Mouse (Mus musculus) ES-E14 (cell line): Measurements from ENCODE around the gene Morf4l1. TPM values are rescaled to one million over a fixed set of nuclear protein-coding genes. Genes with fewer than 3 reads are reported as not detected.

Experiments used
- DNase-seq: peaks from one replicate; pipeline ENCODE4 v3.0.0-alpha.2; 2013; ENCODE audit warnings: low read depth, low spot score
- H3K27ac ChIP-seq: 2 replicates; pipeline ENCODE4 v1.5.1; 2012; ENCODE audit warnings: low read depth, mild to moderate bottlenecking, low read length, moderate library complexity, mixed read lengths; ENCODE audit not compliant: poor library complexity, insufficient read depth, severe bottlenecking
- H3K36me3 ChIP-seq: 2 replicates; pipeline ENCODE4 v1.6.1; 2012; ENCODE audit warnings: mild to moderate bottlenecking, low read length, moderate library complexity, mixed read lengths; ENCODE audit not compliant: control insufficient read depth, poor library complexity, insufficient read depth, severe bottlenecking
- H3K4me1 ChIP-seq, 2 experiments: fragments of 150-350 bp in 1 of 2; sonication (generic) in 1 of 2; 2 replicates each; pipeline ENCODE4 v1.6.1; 2012; ENCODE audit warnings: low read length in 2 of 2, mild to moderate bottlenecking in 1 of 2, mixed read lengths in 1 of 2; ENCODE audit not compliant: control insufficient read depth in 2 of 2, insufficient read depth in 2 of 2, poor library complexity in 1 of 2
- H3K4me3 ChIP-seq, 2 experiments: fragments of 150-350 bp in 1 of 2; sonication (generic) in 1 of 2; 2 replicates each; pipeline ENCODE4 v1.5.1; 2012; ENCODE audit warnings: low read length in 2 of 2, low read depth in 1 of 2, mild to moderate bottlenecking in 1 of 2, mixed read lengths in 1 of 2; ENCODE audit not compliant: insufficient read depth in 1 of 2, poor library complexity in 1 of 2, severe bottlenecking in 1 of 2
- H3K9ac ChIP-seq: 2 replicates; pipeline ENCODE4 v1.6.1; 2012; ENCODE audit warnings: low read depth, mild to moderate bottlenecking, low read length, mixed read lengths; ENCODE audit not compliant: poor library complexity, insufficient read depth, severe bottlenecking
- H3K9me3 ChIP-seq: fragments of 150-350 bp; sonication (generic); 2 replicates; pipeline ENCODE4 v1.6.1; 2012; ENCODE audit warnings: low read depth, mild to moderate bottlenecking, low read length; ENCODE audit not compliant: control insufficient read depth, insufficient read depth
- CHD2 ChIP-seq: IDR thresholded peaks from 2 replicates; pipeline ENCODE4 v1.6.1; 2014; ENCODE audit warnings: mild to moderate bottlenecking, low read depth, low read length, inconsistent platforms
- HCFC1 ChIP-seq: IDR thresholded peaks from 2 replicates; pipeline ENCODE4 v1.6.1; 2012; ENCODE audit warnings: low read length, inconsistent platforms, borderline replicate concordance; ENCODE audit not compliant: insufficient read depth
- MAFK ChIP-seq: IDR thresholded peaks from 2 replicates; pipeline ENCODE4 v1.6.1; 2014; ENCODE audit warnings: mild to moderate bottlenecking, low read depth, low read length, inconsistent platforms; ENCODE audit not compliant: insufficient read depth
- ZC3H11A ChIP-seq: IDR thresholded peaks from 2 replicates; pipeline ENCODE4 v1.6.1; 2012; ENCODE audit warnings: low read depth, mild to moderate bottlenecking, inconsistent platforms, low read length, borderline replicate concordance
- ZNF384 ChIP-seq: IDR thresholded peaks from 2 replicates; pipeline ENCODE4 v1.6.1; 2012; ENCODE audit warnings: low read depth, low read length, inconsistent platforms
- in situ Hi-C, 2 experiments: fragments of 600-800 bp; cut with MboI; formaldehyde crosslinking; loops; one replicate each; pipeline ENCODE4 v1.15.1; 2025; ENCODE audit warnings: low sequenced_read_pairs in 2 of 2, inconsistent platforms in 1 of 2; ENCODE audit not compliant: unreplicated experiment in 2 of 2
- total RNA-seq: library from RNA; depleted of rRNA; stranded (reverse); fragments of 300-350 nt; gene quantifications from 2 replicates; pipeline ENCODE4 v1.2.3, GENCODE M21; 2012

The Morf4l1 gene
- total RNA-seq, 1 experiment, result 201 TPM

DNA sequence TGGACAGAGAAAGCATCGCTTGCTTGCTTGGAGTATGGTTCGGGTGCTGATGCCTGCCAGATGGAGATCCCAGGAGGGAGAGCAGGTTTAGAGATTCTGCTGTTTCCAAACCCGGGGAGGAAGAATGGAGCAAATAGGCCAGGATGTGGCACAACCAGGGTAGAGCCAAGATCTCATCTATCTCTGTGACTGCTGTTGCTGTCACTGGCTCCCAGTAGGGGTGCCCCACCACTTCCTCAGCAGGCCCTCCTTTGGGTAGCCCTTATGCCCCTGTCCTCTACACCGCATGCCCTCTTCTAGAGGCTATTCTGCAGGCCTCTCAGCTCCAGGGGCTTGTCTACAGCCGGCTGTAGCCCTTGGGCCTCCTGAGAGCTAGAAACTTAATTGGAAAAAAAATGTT lies 38.4 kb downstream of the Morf4l1 start:
- H3K9me3 ChIP-seq, result no peaks in the 10 kb centered on the region
- no peaks in the 10 kb centered on the region for H3K36me3 ChIP-seq
- in situ Hi-C loops, result loop anchor here in 1 of 2 experiments (25.0 kb wide), 1 partner anchor 1614 kb away; the partner anchor contains the start of gene Gm20537
- H3K4me1 ChIP-seq, result no peaks in the 10 kb centered on the region
- TF ChIP-seq ZC3H11A (no peak), ZNF384 (no peak), CHD2 (no peak), MAFK (no peak), HCFC1 (no peak)
- no peak for DNase-seq
- H3K27ac ChIP-seq, result no peak overlapping the region
- H3K9ac ChIP-seq, result no peak overlapping the region
- no peak overlapping the region for H3K4me3 ChIP-seq

DNA sequence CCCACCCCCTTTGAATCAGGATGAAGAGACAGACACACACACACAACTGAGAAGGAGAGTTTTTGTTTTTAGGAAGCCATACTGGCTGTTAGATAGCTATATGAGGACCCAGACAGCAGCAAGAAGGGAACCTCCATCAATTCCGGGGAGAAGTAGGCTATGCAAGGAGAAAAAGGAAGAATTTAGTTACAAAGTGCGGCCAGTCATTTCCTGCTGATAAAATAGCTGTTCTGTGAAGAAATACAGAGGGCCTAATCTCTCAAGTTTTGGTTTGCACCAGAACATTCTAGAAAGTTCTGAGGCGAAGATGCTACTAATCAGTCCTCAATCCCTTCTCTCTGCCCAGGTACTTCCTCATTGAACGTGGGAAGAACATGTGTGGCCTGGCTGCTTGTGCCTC lies 39.2 kb downstream of the Morf4l1 start:
- in situ Hi-C loops, result loop anchor here in 1 of 2 experiments (25.0 kb wide), 1 partner anchor 1613 kb away; the partner anchor contains the start of gene Gm20537
- DNase-seq, result no peak
- H3K9me3 ChIP-seq, result no peaks in the 10 kb centered on the region
- no peak for TF ChIP-seq ZNF384
- TF ChIP-seq ZC3H11A, result no peak
- no peak for TF ChIP-seq CHD2
- no peak for TF ChIP-seq HCFC1
- no peak for TF ChIP-seq MAFK
- H3K36me3 ChIP-seq, result no peaks in the 10 kb centered on the region
- H3K4me1 ChIP-seq, result no peaks in the 10 kb centered on the region
- no peak overlapping the region for H3K4me3 ChIP-seq
- H3K27ac ChIP-seq, result no peak overlapping the region
- H3K9ac ChIP-seq, result no peak overlapping the region

DNA sequence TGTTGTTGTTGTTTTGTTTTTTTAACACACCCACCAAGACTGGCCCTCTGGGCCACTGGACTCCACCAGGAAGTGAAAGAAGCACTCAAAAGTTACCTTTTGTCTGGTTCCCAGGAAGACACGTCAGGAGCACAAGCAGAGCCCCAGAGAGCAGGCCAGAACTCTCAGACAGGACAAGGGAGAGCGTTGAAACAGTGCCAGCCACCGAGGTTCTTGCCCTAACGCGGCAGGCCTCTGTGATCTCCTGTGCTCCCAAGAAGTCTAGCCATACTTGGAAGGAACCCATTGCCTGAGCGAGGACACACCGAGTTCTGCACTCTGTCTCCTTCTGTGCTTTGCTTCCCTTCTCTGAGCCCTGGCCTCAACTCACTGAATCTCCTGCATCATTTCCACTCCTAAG lies 44.4 kb downstream of the Morf4l1 start:
- no peak overlapping the region for H3K4me3 ChIP-seq
- H3K9me3 ChIP-seq, result no peaks in the 10 kb centered on the region
- no peaks in the 10 kb centered on the region for H3K36me3 ChIP-seq
- H3K9ac ChIP-seq, result no peak overlapping the region
- no peak overlapping the region for H3K27ac ChIP-seq
- no peak for TF ChIP-seq CHD2
- no peak for TF ChIP-seq HCFC1
- no peak for TF ChIP-seq ZC3H11A
- TF ChIP-seq ZNF384, result no peak
- no peak for TF ChIP-seq MAFK
- DNase-seq, result no peak
- in situ Hi-C loops, result no loop called here
- no peaks in the 10 kb centered on the region for H3K4me1 ChIP-seq

DNA sequence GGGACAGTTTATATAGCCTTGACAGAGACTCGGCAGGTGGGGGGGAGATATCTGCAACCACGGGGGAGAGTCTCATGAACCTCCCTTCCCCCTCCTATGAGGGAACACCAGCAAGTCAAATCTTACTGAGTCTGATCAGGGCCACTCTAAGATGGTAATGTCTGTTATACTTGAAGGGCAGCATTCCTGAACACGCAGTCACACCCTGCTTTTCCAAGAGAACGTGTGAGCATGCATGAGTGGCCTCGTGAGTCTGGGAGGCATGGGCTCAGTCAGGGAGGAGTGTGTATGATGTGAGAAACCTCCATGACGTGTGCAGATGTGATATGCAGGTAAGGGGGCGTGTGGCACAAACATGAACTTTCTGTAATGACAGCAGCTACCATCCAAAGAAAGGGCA lies 45.1 kb downstream of the Morf4l1 start:
- Histone ChIP-seq H3K9ac (no peak overlapping the region), H3K9me3 (no peaks in the 10 kb centered on the region), H3K36me3 (no peaks in the 10 kb centered on the region), H3K4me1 (no peaks in the 10 kb centered on the region), H3K4me3 (no peak overlapping the region), H3K27ac (no peak overlapping the region)
- TF ChIP-seq ZC3H11A (no peak), CHD2 (no peak), HCFC1 (no peak), ZNF384 (no peak), MAFK (no peak)
- no peak for DNase-seq
- in situ Hi-C loops, result no loop called here

DNA sequence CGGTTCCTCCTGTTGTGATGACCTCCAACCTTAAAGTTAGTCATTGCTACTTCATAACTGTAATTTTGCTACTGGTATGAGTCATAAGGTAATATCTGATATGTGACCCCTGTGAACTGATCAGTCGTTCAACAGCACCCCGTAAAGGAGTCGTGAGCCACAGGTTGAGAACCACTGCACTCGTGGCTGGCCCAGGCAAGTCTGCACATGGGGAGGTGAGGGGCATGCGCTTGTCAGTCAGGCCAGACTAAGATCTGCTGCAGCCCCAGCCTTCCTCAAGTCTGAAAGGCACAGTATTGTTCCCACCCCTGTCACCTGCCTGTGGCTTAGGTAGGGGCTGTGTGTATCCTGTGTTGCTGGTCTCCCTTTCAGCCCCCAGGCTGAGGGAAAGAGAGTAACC lies 45.8 kb downstream of the Morf4l1 start:
- no peak for DNase-seq
- in situ Hi-C loops, result no loop called here
- TF ChIP-seq ZC3H11A, result no peak
- no peak for TF ChIP-seq MAFK
- no peak for TF ChIP-seq HCFC1

More for the DNA sequence above, 45.8 kb downstream of the Morf4l1 start:
- H3K9me3 ChIP-seq, result no peaks in the 10 kb centered on the region
- H3K27ac ChIP-seq, result no peak overlapping the region
- H3K9ac ChIP-seq, result no peak overlapping the region
- no peaks in the 10 kb centered on the region for H3K36me3 ChIP-seq
- no peaks in the 10 kb centered on the region for H3K4me1 ChIP-seq
- H3K4me3 ChIP-seq, result no peak overlapping the region
